Mouse (Mus musculus) lung, postnatal 36 days (tissue): ENCODE data around the gene Ttf2.
A peak's percentile ranks its signal among the peaks of the same experiment; 100 is the strongest.

Experiments
- DNase-seq: peaks from one replicate; pipeline ENCODE4 v3.0.0; 2022; ENCODE audit warnings: mixed read lengths

Ttf2 gene

DNA sequence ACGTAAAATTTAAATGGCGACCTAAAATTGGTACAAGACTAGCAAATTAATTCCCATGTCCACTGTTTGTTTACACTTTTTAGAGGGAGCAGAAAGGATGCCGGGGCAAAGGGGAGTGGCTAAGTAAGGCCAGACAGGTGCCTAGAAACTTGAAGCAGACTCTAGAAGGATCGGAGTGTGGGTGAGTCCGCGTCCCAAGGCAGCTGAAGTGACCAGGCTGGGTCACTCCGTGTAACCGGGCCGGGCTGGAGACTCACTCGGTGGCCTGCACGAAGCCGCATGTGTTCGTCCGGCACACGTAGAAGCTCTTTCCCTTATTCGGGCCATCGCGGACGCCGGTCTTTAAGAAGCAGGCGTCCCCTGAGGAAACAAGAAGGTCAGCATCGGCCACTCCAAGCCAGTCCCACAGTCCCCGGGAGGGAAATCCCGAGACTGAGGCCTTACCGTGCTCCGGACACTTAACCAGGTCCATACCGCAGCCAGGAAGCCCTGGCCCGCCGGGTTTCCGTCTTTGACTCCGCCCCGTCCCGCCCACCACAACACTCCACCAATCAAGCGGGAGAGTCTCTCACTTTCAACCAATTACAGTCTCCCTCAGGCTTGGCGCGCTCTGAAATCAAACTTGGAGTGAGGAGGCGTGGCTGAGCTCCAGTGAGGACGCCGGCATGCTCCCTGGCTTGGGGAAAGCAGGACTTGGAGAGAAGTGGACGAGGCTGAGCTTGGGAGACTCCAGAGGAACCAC lies at the start of gene Ttf2:
Ttf2 (minus strand) TSS at position 488 of the 742 bp plus-strand sequence.
- DNase-seq, result peak; percentile 97

DNA sequence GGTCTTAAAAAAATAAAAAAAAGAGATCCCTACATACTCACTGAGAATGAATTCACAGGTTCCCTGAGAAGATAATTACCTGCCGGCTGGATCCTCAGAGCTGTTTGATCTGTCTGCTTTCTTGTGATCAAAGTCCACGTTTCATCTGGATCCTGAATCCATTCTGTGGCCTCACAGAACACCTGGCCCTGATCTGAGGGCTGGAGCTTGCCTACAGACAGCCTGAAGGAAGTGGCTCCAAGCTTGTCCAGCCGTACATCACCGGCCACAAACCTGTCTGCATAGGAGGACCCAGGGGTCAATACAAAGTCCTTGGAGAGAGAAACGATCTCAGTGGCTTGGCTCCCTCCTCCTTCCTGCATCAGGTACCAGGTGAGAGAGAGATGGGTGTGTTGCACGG lies 49.0 kb upstream of the Ttf2 start:
- DNase-seq, result no peak

DNA sequence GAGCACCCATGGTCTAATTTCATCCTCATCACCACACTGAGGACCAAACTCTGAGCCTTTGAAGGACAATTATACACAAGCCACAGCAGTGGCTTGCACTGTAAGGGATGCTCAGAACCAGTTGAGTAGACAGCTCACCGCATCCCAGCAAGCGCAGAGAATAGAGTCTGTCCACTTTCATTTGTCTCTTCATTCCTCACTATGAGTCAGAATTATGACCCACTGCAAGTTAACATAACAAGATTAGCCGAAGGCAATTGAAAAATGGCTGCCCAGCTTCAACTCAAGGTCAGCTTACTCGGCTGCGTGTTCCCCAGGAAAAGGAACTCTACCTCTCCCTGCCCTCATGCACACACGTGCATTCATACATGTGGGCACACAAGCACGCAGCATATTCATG lies 46.6 kb upstream of the Ttf2 start:
- no peak for DNase-seq

DNA sequence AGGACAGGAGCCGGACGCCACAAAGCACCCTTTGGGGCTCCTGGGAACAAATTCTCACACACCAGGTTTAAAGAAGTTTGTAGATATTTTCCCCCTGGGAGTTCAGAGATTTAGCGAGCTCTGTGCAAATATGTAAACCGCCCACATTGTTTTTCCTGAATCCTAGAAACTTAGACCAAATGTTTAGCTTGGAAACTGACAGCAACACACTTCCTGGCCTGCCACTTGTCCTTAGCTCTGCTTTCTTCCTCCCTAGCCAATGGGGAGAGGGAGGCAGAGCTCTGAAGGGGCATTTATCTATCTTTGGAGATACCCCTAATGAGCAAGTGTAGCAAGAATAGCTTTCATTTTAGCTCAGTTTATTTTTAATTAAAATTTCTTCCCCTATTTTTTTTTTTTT lies 45.8 kb upstream of the Ttf2 start:
- DNase-seq, result no peak

DNA sequence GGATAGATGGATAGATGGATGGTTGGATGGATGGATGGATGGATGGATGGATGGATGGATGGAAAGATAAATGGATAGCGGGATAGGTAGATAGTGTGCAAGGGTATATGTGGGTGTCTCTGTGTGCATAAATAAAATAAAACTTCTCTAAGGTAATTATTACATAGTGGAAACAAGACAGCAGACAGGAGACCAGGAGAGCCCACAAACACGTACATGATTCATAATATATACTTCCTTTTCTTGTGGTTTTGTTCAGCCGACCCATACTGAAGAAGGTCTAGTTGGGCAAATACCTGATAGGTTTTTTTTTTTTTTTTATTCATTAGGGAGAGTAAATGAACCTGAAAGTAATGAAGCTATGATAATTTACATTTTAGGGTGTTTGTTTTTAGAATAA lies 44.1 kb upstream of the Ttf2 start:
- no peak for DNase-seq

DNA sequence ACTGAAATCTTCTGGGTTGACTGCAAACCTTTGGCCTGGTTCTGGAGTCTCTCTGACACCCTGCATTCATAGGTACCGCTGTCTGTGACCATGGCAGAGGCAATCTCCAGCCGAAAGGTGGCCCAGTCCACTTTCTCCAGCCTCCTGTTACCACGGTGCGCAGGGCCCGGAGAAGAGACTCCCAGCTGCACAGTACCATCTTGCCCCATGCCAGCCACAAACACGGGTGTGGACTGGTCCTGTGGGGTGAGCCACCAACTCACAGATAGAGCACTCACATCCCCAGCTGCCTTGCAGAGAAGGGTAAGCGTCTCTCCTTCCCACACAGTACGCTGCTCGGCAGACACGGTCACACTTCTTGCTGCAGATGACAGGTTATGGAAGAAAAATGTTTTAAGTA lies 43.5 kb upstream of the Ttf2 start:
- no peak for DNase-seq

DNA sequence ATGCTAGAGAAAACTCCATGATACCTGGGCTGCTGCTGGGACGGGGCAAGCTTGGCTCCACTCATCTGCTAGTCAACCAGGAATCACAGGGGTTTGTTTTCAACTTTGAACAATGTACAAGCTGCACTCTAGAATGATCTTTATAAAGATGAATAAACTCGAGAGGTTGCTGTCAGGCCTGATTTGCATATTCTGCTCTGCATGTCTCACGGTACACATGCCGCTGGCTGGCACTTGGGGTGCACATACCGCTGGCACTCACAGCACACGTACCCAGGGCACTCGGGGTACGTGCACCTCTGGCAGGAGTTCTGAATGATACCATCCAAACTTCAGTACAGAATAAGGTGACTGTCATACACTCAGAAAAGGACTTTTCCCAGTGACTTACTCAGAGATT lies 43.1 kb upstream of the Ttf2 start:
- no peak for DNase-seq

DNA sequence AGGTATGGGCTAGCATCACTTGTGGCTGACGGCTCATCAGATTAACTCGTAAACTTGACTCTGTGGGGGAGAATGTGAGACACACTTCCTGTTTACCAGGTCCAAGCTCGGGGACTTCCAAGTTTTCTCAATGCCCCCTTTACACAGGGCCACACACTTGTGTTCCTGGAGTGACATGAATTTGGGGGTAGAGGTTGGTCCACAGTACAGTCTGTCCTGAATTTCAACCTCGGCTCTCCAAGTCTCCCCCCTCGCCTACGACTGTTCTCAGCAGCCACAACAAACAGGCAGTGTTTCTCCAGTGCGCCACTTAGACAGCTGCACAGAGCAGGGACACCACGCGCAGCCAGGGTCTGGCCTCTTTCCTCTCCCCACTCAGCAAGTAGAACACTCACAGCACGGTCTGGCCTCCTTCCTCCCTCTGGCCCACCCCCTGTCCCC lies 42.7 kb upstream of the Ttf2 start:
- DNase-seq, result no peak

DNA sequence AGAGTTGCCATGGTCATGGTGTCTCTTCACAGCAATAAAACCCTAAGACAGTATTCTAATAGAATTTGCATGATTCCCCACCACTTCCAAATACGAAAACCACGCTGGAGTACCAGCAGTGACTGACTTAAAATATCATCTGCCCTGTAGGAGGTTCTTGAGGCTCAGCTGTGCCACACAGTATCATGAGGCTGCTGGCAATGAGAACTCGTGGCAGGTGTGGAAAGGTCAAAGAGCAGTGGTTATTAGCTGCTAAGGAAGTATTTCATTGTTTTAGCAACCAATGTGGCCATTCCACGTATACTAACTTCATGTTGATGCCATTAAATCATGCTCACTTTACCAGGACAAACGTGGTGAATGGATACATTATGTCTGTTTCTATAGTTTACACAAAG lies 41.7 kb upstream of the Ttf2 start:
- DNase-seq, result peak; percentile 37

DNA sequence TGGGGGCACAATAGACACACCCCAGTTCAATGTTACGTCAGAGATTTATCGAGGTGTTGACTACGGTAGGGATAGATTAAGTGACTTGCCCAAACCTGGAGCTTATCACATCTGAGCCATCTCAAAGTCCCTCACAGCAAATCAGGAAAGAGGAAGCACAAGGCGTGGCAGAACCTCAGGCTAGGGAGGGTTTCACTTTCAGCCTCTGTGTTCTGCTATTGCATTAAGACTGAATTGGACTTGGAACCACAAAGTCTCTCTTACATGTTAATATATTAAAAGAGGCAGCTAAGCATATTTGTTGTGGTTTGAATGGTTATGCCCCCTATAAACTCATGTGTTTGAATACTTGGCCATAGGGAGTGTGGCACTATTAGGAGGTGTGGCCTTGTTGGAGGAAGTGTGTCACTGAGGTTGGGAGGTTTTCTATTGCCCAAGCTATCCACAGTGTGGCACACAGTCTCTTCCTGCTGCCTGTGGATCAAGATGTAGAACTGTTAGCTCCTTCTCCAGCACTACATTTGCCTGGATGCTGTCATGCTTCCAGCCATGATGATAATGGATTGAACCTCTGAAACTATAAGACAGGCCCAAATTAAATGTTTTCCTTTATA lies 41.2 kb upstream of the Ttf2 start:
- DNase-seq, result peak; percentile 58

DNA sequence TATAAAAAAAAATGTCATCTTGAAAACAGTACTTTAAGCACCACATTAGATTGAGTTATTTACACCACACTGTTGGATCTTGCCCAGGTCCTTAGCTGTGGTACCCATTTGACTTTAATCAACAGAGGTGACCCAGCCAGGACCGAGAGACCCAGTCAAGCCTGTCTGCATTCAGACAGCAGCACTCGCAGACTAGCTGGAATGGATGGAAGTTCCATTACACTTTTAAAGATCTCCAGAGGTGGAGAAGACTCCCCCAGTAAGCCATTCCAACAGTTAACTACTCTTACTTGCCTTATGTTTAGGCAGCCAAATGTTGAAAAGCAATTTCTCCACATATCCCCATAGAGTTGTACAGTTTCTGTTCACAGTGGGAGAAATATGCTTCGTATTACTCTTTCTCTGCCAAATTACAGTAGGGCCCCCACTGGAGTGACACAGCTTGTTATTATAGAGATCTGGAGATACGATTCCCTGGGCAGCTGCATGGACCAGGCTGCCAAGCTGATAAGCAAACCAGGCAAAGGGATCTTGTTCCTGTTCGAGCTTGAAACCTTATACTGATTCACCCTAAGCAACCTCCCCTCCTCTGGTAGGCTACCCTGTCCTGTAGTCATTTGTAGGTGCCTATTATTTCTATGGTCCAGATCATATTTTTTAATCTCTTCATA lies 37.8 kb upstream of the Ttf2 start:
- no peak for DNase-seq

DNA sequence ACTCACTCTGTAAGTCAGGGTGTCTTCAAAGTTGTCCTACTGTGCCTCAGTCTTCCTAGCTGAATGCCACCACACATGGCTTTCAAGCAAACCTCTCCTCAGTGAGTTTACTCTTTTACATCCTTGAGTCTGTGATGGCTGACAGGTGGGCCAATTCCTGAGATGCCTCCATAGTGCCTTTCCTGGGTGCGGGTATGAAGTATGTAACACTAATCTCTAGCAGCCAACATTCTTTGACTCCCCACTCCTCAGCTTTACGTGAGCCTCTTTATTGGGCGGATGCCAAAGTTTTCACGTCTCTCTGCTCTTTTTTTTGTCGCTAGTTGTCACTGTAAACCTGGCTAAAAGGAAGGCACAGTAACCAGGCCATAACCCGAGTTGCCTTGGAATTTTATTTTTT lies 35.9 kb upstream of the Ttf2 start:
- DNase-seq, result no peak

DNA sequence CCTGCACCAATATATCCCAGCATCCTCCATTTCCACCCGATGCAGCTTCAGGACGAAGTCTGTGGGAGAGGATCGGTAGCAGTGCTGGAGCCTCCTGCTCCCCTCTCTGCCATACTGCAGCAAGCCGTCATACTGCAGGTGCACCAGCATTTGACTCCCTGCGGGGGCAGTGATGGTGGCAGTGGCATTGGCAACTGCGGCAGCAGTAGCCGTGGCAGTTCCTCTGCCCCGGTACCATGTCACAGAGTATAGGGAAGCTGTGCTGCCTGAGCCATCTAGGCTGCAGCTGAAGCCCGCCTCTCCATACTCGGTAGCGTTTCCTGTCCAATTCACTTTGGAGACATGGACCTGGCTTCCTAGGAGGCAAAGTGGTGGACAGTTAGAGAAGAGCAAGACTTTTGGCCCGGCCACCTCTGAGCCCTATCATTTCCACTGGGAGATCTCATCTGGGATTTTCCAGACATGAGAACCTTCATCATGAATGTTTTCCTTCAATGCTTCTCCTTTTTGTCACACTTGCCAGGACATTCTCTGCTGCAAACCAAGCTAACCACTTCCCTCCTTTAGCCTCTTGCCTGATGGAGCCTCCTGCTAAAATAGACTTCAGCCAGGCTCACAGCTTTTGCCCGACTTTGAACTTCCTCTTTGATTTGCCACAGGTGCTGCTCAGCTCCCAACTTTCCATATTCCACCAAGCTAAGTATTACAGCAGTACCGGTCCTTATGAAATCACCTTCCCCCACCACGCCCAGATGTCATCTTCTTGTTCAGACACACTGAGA lies 34.3 kb upstream of the Ttf2 start:
- DNase-seq, result peak; percentile 39

DNA sequence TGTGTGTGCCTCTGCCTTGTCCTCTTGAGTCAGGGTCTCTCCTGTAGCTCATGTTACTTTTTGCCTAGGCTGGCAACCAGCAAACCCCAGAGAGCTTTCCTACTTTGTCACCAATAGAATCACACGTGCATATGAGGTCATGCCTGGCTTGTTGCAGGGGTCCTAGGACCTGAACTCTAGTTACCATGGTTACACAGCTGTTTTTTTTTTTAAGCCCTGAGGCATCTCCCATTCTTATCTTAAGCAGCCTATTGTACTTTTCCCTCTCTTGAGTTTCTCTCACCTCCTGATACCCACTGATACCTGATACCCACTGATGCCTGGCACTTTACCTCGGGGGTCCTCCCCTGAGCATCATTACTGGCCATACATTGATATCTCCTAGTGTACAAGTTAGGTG lies 30.3 kb upstream of the Ttf2 start:
- no peak for DNase-seq

DNA sequence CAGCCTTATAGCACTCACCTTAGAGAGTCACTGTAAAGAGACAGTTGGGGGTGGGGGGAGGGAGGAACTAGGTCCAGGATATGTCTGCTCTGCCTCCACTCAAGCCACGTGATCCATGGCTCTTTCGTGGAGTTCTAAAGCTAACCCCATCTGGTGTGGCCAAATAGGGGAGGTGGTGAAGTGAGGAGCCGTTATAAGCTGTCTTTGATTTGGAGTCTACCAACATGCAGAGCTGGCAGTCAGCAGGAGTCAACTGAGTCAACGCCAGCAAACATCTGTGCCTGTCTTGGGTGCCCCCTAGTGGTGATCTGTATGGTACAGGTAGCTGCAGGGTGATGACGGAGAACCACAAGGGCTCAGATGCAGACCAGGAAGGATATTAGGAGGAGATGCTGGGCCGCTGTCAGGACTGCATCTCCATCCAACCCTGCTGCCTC lies 29.5 kb upstream of the Ttf2 start:
- DNase-seq, result peak; percentile 96

DNA sequence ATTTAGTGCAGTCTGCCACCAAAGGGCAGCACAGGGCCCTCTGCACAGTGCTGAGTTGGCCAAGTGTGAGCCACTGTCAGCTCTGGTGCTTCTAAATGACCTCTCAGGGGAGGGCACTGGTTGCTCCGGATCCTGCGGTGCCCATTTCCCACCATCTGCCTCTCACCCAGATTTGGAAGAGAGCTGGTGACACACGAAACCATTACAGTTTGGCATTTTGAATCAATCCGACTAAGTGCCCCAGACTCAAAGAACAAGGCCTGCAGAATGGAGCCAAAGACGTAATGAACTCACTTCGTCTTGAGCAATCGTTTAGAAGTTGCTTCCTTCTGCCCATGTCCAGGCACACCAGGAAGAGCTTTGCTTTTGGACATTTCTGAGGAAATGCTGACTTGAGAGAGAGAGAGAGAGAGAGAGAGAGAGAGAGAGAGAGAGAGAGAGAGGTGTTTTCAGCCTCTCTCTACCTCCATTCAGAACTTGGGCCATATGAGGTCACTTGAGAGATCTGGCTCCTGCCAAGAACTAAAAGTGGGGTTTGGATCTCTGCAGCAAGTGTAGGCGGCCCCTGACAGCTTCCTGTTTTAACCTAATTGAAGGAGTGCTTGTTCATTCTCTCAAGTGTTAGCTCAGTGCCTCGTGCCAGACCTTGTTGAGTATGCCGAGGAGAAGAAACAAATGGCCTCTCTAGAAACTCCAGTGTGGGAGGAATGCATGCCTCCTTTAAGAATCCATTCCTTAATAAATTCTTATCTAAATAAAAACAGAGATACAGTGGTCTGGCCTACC lies 28.5 kb upstream of the Ttf2 start:
- DNase-seq, result peak; percentile 95

DNA sequence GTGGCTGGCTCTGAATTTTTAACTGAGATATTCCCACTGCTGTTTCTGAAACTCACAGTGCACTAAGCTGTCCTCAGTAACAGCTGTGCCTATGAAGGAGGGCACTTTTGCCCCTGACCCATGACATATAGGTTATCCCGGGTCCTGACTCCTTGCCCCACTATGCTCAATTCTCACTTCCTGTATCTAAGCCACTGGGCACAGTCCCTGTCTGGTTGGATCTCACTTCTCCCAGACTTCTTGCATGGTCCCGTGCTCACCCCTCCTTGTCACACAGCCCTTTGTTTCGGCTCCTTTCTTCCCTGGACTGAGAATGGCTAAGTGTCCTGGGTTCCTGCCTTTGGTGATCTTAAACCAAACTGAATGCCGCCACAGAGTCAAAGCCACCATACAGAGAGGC lies 24.8 kb upstream of the Ttf2 start:
- no peak for DNase-seq

DNA sequence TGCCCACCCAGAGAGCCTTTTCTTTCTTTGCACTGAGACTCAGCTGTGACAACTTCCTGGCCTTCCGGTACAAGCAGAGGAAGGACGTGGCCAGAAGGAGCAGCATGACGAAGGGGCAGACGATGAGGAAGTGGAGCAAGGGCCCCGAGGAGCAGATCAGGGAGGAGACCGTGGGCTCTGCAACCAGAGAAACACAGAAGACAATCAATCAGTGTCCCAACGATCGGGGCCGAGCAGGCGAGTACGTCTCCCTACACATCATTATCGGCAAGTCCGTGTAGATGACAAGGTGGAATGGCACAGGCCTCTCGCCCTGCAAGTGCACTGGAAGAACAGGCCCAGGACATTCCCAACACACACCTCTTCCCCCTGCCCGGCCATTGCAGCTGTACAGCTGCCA lies 24.3 kb upstream of the Ttf2 start:
- peak; percentile 59 for DNase-seq

DNA sequence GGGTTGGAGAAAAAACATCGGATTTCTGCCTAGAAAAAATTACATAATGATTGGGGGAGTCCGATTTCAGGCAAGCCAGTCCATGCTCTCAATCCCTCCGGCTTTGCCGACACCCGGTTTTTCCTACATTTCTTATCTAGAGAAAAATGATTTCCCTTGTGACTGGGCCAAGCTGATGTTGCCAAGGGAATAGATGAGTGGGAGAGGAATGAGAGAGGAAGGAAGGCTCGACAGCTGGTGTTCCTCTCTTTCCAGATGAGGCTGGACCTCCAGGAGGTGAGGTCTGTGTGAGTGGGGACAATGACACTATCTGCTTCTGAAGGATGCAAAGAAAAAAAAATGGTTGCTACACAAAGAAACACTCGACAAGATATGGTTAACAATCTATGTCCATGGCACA lies 23.7 kb upstream of the Ttf2 start:
- no peak for DNase-seq

DNA sequence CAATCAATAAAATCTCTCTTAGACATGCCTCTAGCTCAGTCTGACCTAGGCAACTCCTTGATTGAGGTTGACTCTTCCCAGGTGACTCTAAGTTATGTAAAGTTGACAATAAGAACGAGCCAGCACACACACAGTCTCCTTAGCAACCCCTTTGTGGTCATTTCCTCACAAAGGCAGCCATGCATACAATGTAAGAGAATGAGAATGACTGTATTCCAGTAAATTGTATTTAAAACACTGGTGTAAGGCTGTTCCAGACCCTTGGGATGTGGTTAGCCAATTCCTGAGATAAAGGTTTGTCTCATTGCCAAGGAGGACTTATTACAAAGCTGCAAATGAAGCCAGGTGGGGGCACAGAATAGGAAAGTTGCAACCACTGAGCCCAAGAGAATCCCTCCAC lies 20.8 kb upstream of the Ttf2 start:
- no peak for DNase-seq

DNA sequence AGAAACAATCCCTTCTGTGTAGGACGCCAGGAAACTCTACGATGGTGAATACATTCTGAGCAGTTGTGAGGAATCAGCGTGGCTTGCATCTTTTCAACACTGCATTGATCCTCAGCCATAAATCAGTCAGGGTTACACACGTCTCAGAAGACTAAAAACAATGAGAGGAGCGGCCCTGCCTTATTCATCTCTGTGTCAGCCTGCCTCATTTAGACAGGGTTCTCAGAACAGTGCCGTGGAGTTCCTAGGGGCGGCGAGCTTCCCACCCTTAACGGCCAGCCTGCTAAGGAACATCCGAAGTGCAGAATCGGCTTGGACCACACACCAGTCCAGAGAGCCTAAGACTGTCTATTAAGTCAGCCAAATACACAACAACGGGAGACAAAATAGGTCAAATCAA lies 20.0 kb upstream of the Ttf2 start:
- DNase-seq, result no peak

DNA sequence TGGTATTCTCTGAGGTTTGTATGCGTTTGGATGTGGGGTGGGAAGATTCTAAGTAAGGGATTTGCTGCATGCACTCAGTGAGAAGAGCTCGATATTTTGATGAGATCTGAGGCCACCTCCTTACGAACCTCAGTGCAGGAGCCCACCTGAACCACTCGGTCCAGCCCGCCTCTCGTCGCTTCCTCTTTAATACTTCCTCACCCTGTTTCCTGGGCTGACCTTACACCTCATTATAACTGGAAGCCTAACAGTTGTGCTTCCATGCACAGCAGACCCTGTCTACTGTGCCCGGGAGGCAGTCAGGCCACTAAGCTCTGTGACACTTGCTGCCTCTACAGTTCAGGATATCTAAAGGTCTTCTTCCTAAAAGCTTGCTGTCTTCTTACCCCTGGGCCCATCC lies 9.8 kb upstream of the Ttf2 start:
- DNase-seq, result peak; percentile 49

DNA sequence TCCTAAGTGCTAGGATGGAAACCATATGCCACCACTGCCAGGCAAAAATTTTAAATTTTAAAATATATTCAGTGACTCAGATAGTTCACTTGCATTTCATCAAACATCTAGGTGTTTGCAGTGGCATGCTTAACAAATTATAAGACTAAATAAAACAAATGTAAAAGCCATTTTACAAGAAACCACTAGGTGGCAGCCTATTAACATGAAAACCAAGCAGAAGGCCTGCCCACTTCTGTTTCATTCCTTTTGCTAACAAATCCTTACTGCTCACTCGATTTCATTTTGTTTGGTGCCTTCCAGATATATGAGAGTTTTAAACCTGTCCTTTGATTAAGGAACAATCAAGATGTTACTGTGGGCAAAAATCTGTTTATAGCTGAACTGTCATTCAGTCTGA lies 4.4 kb upstream of the Ttf2 start:
- peak; percentile 79 for DNase-seq
